Mouse (Mus musculus) small intestine, adult 2 months (tissue): ENCODE measurements around the gene Cyp24a1.
A peak's percentile ranks its signal among the peaks of the same experiment; 100 is the strongest.

Experiments
- CTCF ChIP-seq: fragments of 200-500 bp; IDR thresholded peaks from 2 replicates; pipeline ENCODE4 v1.5.1; 2012; ENCODE audit warnings: low read depth, mild to moderate bottlenecking, control low read depth, inconsistent platforms, low read length, moderate library complexity, mixed read lengths; ENCODE audit not compliant: insufficient replicate concordance, insufficient read length; ENCODE audit errors: extremely low read depth
- POLR2A ChIP-seq: fragments of 200-500 bp; IDR thresholded peaks from 2 replicates; pipeline ENCODE4 v1.6.1; 2012; ENCODE audit warnings: low read depth, mild to moderate bottlenecking, control low read depth, inconsistent platforms, low read length, moderate library complexity

- TF ChIP-seq CTCF (peak; percentile 70; the same call in 1 of the 2 replicates), POLR2A (no peak)
Observed at GRCm38 (mm10) chr2:170508821-170509220, 11.9 kb upstream of the Cyp24a1 start.
